Mouse (Mus musculus) macrophage (primary cell): ENCODE results near the gene Lrig3. TPM values are rescaled to one million over a fixed set of nuclear protein-coding genes. Genes with fewer than 3 reads are reported as not detected.

ENCODE experiments used
- H3K27ac ChIP-seq: fragments of 350-480 bp; formaldehyde crosslinking; 2 replicates; pipeline ENCODE4 v1.9.0; 2021
- H3K36me3 ChIP-seq: fragments of 350-480 bp; formaldehyde crosslinking; 2 replicates; pipeline ENCODE4 v1.9.0; 2021; ENCODE audit errors: inconsistent target
- H3K4me3 ChIP-seq: fragments of 350-480 bp; formaldehyde crosslinking; 2 replicates; pipeline ENCODE4 v1.9.0; 2021; ENCODE audit errors: inconsistent target
- H3K79me2 ChIP-seq: fragments of 350-480 bp; formaldehyde crosslinking; 2 replicates; pipeline ENCODE4 v1.9.0; 2021; ENCODE audit errors: inconsistent target
- WGBS: methylation state at CpG from one replicate; pipeline ENCODE4 v1.1.7; 2026; ENCODE audit warnings: inconsistent platforms; ENCODE audit not compliant: missing documents; 5-methylcytosine and 5-hydroxymethylcytosine counted together
- polyA plus RNA-seq: library from polyadenylated mRNA; stranded (reverse); fragments of 250-400 nt; gene quantifications from 3 replicates; pipeline ENCODE4 v1.2.4, GENCODE M21; 2018; ENCODE audit warnings: inconsistent platforms

The Lrig3 gene
- polyA plus RNA-seq, 1 experiment from 2014 or later: 0.23 TPM

DNA sequence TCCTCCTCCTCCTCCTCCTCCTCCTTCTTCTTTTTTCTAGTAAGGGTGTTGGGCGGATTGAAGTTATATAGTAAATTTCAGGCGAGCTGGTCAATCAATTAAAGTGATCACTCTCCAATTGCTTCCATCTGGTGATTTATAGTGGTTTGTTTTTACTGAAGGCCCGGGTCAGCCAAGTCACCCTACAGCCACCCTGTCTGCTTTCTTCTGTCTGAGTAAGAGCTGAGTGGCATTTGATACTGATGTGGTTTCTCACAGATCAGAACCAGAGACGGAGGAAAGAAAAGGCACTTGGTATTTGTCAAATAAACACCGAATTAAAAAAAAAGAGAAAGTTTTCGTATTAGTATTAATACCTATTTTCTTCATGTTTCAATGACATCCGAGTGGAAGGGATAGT, 7.8 kb downstream of the Lrig3 start:
- Histone ChIP-seq H3K79me2 (no peaks in the 10 kb centered on the region), H3K4me3 (no peak overlapping the region), H3K27ac (no peak overlapping the region), H3K36me3 (no peaks in the 10 kb centered on the region)
- WGBS: 86% methylated on average over 6 of the region's 7 CpGs

- Histone ChIP-seq H3K27ac (no peak overlapping the region), H3K36me3 (no peaks in the 10 kb centered on the region), H3K79me2 (no peaks in the 10 kb centered on the region), H3K4me3 (no peak overlapping the region)
- WGBS: 96% methylated on average over 5 of the region's 5 CpGs
These were observed 16.0 kb downstream of the Lrig3 start for GRCm38 (mm10) chr10:125981938-125982337.

DNA sequence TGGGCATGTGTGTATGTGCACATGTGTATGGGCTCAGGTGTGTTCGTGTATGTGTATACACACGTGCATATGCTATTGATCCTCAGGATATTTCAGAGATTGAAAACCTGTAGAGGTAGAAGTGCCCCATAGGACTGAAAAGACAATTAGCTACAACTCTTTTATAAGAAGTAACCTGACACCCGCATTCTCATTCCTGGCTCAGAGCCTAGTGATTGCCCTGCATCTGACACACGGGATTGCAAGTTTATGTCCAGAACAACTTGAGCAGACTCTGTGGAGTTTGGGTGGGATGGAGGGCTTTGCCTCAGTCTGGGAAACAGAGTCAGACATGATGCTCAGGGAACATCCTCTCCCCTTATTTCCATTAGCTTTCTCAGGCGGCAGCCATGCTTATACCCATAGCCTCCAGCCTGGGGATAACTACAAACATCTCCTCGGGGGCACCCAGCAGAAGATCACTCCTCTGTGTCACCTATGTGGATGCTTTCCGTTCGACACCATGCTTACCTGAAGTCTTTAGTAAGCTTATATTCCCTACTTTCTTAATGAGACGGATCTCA, 18.6 kb downstream of the Lrig3 start:
- Histone ChIP-seq H3K4me3 (no peak overlapping the region), H3K36me3 (no peaks in the 10 kb centered on the region), H3K79me2 (no peaks in the 10 kb centered on the region), H3K27ac (no peak overlapping the region)
- WGBS: 91% methylated on average over 9 of the region's 9 CpGs

GRCm38 (mm10) chr10:125985795-125986194, 19.8 kb downstream of the Lrig3 start:
- H3K79me2 ChIP-seq: no peaks in the 10 kb centered on the region
- 100% methylated on average over 1 of the region's 1 CpGs for WGBS
- H3K4me3 ChIP-seq: no peak overlapping the region
- no peaks in the 10 kb centered on the region for H3K36me3 ChIP-seq
- no peak overlapping the region for H3K27ac ChIP-seq

DNA sequence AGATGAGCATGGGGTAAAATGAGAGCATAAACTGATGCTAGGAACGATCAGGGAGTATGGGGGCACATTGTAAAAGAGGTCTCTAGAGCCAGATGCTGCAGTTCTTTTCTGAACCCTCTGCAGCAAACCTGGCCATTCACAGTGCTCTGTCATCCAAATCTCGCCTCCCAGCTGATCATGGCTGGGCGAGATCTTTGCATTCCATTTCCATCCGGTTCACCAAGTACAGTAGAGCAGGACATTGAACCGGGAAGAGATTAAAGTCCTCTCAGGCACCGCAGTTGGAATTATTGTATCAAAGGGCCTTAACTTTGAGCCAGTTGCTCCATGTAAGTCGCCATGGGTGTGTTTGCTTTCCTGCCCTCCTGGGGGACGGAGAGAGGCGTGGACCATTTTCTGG, 20.5 kb downstream of the Lrig3 start:
- Histone ChIP-seq H3K27ac (no peak overlapping the region), H3K4me3 (no peak overlapping the region), H3K36me3 (no peaks in the 10 kb centered on the region), H3K79me2 (no peaks in the 10 kb centered on the region)
- 92% methylated on average over 9 of the region's 9 CpGs for WGBS

- H3K79me2 ChIP-seq: no peaks in the 10 kb centered on the region
- no peak overlapping the region for H3K4me3 ChIP-seq
- 89% methylated on average over 6 of the region's 6 CpGs for WGBS
- H3K27ac ChIP-seq: no peak overlapping the region
- H3K36me3 ChIP-seq: no peaks in the 10 kb centered on the region
These were observed 21.3 kb downstream of the Lrig3 start for GRCm38 (mm10) chr10:125987307-125987706.

DNA sequence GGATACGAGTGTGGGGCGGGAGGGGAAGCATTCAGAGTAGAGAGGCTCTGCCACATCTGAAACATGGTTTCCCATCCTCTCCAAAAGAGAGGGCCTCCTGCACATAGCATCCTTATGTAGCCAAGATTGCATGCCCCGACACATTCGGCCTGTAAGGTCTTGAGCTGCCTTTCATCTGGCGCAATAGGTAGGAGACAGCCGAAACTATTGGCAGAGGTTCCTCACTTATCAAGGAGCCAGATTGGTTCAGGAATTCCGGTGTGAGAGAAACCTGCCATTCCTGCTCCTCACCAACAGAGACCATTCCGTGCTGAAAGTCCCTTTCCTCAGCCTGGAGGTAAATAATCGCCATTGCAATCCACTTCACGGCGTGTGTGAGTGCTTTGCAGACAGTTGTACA, 22.1 kb downstream of the Lrig3 start:
- no peak overlapping the region for H3K27ac ChIP-seq
- no peaks in the 10 kb centered on the region for H3K36me3 ChIP-seq
- H3K4me3 ChIP-seq: no peak overlapping the region
- 94% methylated on average over 11 of the region's 11 CpGs for WGBS
- H3K79me2 ChIP-seq: no peaks in the 10 kb centered on the region

- WGBS: 88% methylated on average over 7 of the region's 7 CpGs
- Histone ChIP-seq H3K79me2 (no peaks in the 10 kb centered on the region), H3K27ac (no peak overlapping the region), H3K36me3 (no peaks in the 10 kb centered on the region), H3K4me3 (no peak overlapping the region)
These were observed 23.9 kb downstream of the Lrig3 start for GRCm38 (mm10) chr10:125989890-125990289.

- WGBS: 77% methylated on average over 5 of the region's 5 CpGs
- Histone ChIP-seq H3K79me2 (no peaks in the 10 kb centered on the region), H3K27ac (no peak overlapping the region)
These were observed 24.4 kb downstream of the Lrig3 start for GRCm38 (mm10) chr10:125990394-125990793.

DNA sequence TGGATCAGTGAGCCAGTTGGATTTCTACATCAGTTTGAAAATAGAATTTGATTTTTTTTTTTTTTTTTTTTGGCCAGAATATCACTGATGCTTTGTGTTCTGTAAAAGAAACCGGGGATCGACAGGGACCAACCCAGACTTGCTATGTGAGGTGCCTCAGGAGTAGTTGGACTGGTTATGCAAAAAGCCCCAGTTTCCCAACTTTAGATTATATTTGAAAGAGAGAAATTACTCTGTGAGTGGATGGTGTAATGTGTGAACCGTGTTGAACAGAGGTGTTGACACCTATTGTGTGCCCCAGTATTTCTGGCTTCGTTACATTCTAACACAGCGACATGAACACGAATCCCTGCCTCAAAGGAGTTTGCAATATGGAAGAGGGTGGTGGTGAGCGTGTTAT, 25.9 kb downstream of the Lrig3 start:
- H3K36me3 ChIP-seq: no peaks in the 10 kb centered on the region
- H3K27ac ChIP-seq: no peak overlapping the region
- 88% methylated on average over 5 of the region's 7 CpGs for WGBS
- no peaks in the 10 kb centered on the region for H3K79me2 ChIP-seq
- no peak overlapping the region for H3K4me3 ChIP-seq

More at GRCm38 (mm10) chr10:125990394-125990793, 24.4 kb downstream of the Lrig3 start:
- H3K4me3 ChIP-seq: no peak overlapping the region
- no peaks in the 10 kb centered on the region for H3K36me3 ChIP-seq

DNA sequence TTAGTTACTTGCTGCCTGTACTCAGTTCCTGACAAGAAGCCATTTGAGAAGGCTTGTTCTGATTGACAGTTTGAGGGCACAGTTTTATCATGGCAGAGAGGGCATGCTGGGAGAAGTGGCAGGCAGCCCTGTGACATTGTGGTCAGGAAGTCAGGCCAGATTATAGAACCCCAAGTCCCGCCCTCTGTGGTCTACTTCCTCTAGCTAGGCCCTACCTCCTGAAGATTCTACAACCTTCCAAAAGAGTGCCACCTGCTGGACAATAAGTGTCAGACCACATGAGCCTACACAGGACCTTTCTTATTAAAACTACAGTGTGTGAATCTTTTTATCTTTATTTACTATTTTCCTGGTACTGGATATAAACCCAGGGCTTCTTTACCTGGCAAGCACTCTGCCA, 28.9 kb downstream of the Lrig3 start:
- Histone ChIP-seq H3K27ac (no peak overlapping the region), H3K4me3 (no peak overlapping the region), H3K36me3 (no peaks in the 10 kb centered on the region), H3K79me2 (no peaks in the 10 kb centered on the region)
- WGBS: 33% methylated on average over 1 of the region's 1 CpGs

DNA sequence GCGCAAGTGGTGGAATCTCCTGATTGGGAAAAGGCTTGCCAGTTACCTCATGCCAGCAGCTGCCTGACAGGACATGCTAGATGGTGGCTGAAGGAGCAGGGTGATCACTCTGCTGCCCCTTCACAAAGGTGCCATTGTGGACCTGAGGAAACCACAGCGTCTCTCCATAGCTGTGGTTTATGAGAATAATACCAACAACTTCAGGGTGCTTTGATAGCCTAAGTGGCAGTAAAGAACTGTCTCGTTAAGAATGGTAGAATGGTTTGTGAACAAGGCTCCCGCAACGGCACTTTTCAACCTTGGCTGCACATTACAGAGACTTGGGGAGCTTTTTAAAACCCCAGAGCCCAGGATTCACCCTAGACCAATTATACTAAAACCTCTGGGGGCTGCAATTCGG, 29.7 kb downstream of the Lrig3 start:
- H3K4me3 ChIP-seq: no peak overlapping the region
- 94% methylated on average over 6 of the region's 6 CpGs for WGBS
- H3K36me3 ChIP-seq: no peaks in the 10 kb centered on the region
- no peaks in the 10 kb centered on the region for H3K79me2 ChIP-seq
- H3K27ac ChIP-seq: no peak overlapping the region

- no peak overlapping the region for H3K4me3 ChIP-seq
- no peaks in the 10 kb centered on the region for H3K36me3 ChIP-seq
- H3K27ac ChIP-seq: no peak overlapping the region
- H3K79me2 ChIP-seq: no peaks in the 10 kb centered on the region
- WGBS: 90% methylated on average over 9 of the region's 9 CpGs
These were observed 31.0 kb downstream of the Lrig3 start for GRCm38 (mm10) chr10:125996989-125997388.

DNA sequence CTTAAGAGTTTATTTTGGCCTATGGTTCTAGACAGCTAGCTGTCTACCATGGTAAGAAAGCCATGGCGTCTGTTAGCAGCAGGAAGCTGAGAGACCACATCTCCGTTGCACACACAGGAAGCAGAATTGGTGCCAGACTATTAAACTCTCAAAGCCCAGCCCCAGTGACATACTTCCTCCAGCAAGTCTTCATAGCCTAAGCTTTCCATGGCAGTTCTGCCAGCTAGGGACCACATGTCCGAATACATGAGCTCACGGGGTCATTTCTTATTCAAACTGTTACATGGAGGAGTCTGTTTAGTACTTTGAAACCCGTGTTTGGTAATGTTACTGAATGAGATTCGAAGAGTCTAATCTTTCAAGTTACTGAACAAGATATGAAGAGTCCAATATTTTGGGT, 33.6 kb downstream of the Lrig3 start:
- Histone ChIP-seq H3K27ac (no peak overlapping the region), H3K4me3 (no peak overlapping the region), H3K79me2 (no peaks in the 10 kb centered on the region), H3K36me3 (no peaks in the 10 kb centered on the region)
- WGBS: 93% methylated on average over 6 of the region's 6 CpGs

DNA sequence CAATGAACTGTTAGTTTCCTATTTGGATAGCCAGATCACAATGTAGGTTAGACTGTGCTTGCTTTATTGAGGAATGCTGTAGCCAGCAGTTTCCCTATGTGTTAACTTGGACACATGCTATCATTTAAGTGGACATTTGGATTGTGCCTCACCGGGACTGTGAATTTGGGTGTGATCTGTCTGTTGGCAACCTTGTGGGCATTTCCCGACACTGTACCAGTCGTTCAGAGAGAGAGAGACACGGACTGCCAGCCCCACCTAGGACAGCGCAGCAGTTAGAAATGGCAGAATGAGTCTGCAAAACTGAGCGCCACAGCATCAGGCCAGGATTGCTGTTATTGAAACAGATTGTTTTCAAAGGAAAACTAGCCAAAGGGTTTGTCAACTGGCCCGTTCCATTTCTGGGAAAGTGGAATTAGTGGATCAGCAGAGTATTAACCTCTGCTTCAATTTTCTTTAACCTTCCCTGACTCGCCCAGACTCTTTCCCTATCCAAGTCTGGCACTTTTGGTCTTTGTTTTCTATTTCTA, 35.0 kb downstream of the Lrig3 start:
- WGBS: 95% methylated on average over 8 of the region's 8 CpGs
- H3K79me2 ChIP-seq: no peaks in the 10 kb centered on the region

More for the DNA sequence above, 35.0 kb downstream of the Lrig3 start:
- Histone ChIP-seq H3K27ac (no peak overlapping the region), H3K4me3 (no peak overlapping the region), H3K36me3 (no peaks in the 10 kb centered on the region)
